Mouse (Mus musculus) kidney, adult 10 weeks (tissue): ENCODE results near the gene Gm21987. TPM values are rescaled to one million over a fixed set of nuclear protein-coding genes. Genes with fewer than 3 reads are reported as not detected.

Experiments
- polyA plus RNA-seq: library from polyadenylated mRNA; stranded (reverse); fragments of 350-450 nt; fragmentation: Illumina TruSeq; extraction: RNeasy Lipid Tissue Mini Kit (QIAGEN cat#74804); gene quantifications from one replicate; pipeline ENCODE4 v1.2.3, GENCODE M21; 2014; ENCODE audit warnings: low read depth, low replicate concordance

Gene Gm21987
- not detected for polyA plus RNA-seq

DNA sequence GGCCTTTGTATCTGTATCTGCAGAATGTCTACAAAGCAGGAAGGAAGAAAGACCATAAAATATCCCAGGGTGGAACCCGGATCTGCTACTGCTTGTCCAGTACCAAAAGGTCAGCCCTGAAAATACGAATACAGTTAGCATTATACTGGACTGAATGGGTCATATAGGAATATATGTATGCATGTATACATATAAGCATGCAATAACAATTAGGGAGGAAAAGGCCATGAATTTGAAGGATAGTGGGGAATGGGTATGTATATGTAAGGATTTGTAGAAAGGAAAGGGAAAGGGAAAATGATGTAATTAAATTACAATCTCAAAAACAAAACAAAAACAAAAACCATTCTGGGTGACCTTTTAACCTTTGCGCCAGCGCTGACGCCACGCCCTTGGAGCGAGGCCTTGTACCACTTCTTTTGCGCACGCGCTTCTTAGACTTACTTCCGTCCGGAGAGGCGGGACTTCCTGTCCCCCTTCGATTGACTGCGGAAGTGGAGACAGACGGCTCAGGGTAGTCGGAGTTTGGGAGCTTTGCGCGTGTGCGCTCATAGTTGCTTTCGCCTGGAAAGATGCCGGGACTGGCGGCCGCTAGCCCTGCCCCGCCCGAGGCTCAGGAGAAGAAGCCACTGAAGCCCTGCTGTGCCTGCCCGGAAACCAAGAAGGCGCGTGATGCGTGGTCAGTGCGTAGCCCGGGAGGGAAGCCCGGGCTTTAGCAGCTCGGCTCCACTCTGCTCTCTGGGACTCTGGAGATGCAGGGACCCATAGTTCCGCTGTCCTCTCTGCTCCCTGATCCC is at the start of gene Gm21987, which contains the start of gene Cox17:
TSS of gene Gm21987 (plus strand) at position 512 of the 797 bp plus-strand sequence.
TSS of gene Cox17 (plus strand) at position 463 of the 797 bp plus-strand sequence.

DNA sequence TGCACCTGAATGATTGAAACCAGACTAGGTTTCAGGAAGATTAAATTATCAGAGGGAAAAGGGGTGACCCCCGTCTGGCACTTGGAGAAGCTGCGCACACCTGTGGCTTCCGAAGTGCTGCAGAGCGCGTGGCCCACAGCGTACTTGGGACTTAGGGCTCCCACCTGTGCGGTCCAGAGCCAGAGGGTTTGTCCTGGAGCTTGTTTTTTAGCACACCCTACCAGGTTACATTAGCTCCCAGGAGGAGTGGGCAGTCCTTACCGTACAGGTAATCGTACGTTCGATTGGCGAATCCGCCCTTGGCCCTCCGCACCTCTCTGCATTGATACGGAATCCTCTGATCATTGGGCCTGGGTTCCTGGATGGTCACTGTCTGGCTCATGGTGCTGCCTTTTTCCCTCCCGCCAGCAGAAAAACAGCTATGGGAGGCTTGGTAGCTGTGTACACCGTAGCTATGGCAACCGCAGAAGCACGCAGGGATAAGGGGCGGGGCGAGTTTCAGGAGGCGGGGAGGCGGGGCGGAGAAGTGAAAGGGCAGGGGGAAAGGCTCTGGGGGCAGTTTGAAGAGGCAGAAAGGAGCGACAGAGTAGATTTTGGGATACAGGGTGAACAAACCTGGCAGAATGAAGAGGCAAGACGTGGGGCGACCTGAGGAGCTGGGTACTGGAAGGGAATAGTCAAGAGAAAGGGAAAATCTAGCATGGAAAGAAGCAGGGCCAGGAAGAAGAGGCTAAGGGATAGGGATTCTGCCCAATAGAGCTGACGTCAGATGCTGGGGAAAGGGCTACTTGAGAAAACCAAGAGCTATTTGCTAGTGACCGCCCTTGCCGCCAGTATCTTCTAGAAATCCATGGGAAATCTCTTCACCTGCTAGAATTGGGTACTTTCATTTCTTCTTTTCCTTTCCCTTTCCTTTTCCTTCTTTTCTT is 5.2 kb upstream of the Gm21987 start, which contains the start of gene Maats1:
TSS of gene Maats1 (minus strand) at position 748 of the 929 bp plus-strand sequence.

DNA sequence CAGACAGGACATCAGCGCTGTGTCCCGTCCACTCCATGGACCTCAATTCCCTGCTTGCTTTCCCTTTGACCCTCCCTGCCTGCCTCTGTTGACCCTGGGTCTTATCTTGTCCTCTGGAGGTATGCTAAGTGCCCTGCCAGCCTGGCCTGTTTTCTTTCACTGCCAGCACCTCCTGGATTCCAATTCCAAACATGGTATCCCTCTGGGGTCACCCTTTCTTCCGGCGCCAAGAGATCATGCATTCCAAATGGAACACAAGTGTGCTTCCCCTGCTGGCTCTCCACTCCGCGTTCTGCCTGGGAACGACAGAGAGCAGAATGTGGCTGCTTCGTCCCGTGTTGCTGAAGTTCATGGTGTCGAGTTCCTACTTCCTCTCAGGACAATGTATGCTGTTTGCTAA is 15.1 kb downstream of the Gm21987 start, which contains the start of gene Popdc2:
TSS of gene Popdc2 (plus strand) at position 277 of the 400 bp plus-strand sequence.

Other genes with a start within 250 kb of the Gm21987 start
- 1.3 TPM for gene Nr1i2, start 52.2 kb upstream of the Gm21987 start, polyA plus RNA-seq
- gene Maats1, start 4.9 kb upstream of the Gm21987 start, polyA plus RNA-seq, result 1.1 TPM
- 155 TPM for gene Cox17, start within 50 bp of the Gm21987 start, polyA plus RNA-seq
- gene Popdc2, start 15.2 kb downstream of the Gm21987 start, polyA plus RNA-seq, result not detected
- gene Pla1a, start 86.1 kb downstream of the Gm21987 start, polyA plus RNA-seq, result 12.2 TPM
- gene Adprh, start 105.7 kb downstream of the Gm21987 start, polyA plus RNA-seq, result 8.2 TPM
- 0.20 TPM for gene Cd80, start 108.5 kb downstream of the Gm21987 start, polyA plus RNA-seq
- gene Timmdc1, start 175.6 kb downstream of the Gm21987 start, polyA plus RNA-seq, result 13.7 TPM
- gene Poglut1, start 203.2 kb downstream of the Gm21987 start, polyA plus RNA-seq, result 46.7 TPM
- 21.7 TPM for gene Tmem39a, start 211.7 kb downstream of the Gm21987 start, polyA plus RNA-seq